Mouse (Mus musculus) left cerebral cortex, adult 11 months (tissue): Measurements from ENCODE around the gene Acot5.
A peak's percentile ranks its signal among the peaks of the same experiment; 100 is the strongest.
"Not testable (repeated sequence)": the region's sequence is repeated elsewhere in the genome, so short reads cannot be mapped to it uniquely, and the experiment has no call there.

Experiments
- DNase-seq: peaks from one replicate; pipeline ENCODE4 v3.0.0; 2022; ENCODE audit warnings: low spot score

Acot5 gene

DNA sequence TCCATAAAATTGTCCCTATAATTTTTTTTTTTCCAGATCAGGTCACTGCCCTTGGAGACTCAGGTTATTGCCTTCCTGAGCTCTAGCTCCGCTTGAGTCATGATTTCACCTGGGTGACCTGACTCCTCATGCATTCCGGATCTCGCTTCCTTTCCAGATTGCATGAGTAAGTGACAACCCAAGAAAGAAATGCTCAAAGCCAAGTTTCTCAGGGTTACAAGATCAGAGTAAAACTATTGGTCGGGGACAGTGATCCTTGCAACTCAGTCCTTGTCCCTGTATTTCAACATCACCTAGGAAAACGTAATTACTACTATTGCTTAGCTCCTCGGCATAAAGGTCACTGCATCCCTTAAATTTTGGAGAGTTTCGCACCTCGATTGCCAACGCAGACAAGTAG lies at the start of gene Acot5:
TSS of gene Acot5 (plus strand) at position 340 of the 400 bp plus-strand sequence.
- no peak for DNase-seq

- not testable (repeated sequence) for DNase-seq
Measured at GRCm38 (mm10) chr12:84020528-84020927, 48.6 kb upstream of the Acot5 start.

DNA sequence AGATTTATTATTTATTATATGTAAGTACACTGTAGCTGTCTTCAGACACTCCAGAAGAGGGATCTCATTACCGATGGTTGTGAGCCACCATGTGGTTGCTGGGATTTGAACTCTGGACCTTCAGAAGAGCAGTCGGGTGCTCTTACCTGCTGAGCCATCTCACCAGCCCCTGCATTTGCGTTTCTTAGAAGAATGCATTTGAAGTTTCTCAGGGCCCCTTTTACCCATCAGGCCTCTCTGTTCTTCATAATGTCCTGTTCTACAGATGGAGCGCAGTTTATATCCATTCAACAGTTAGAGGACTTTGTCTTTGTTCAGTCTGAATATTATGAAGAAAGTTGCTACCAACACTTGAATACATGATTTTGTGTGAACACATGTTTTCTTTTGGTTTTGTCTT lies 46.9 kb upstream of the Acot5 start:
- DNase-seq, result not testable (repeated sequence)

DNA sequence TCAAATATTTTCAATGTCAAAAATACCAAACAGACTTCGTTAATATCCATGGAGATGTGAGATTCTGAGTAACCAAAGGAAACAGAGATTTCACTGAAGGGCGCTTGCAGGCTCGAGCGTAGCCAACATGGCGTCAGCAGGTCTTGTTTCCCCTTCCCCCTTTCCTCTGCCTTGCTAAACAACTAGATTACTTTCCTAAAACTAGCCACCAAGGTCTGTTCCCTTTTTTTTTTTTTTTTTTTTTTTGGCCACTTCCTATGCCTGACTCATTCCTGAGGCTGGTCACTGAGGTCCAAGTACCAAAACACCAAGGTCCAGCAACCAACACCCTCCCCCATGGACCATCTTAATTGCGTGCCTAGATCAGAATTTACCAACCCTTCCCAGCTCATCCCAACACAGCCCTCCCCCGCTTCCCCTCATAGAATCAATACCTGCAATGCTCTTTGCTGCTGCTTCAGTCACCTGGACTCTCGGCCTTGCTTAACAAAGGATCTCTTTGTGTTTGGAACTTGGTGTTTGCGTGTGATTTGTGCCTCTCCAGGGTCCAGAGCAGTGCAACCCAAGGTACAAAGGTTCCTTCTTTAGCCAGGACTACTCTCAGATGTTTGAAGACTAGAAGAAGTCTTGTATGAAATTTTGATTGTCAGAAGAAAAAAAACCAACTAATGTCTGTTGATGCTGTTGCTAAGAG lies 45.9 kb upstream of the Acot5 start:
- DNase-seq, result no peak

DNA sequence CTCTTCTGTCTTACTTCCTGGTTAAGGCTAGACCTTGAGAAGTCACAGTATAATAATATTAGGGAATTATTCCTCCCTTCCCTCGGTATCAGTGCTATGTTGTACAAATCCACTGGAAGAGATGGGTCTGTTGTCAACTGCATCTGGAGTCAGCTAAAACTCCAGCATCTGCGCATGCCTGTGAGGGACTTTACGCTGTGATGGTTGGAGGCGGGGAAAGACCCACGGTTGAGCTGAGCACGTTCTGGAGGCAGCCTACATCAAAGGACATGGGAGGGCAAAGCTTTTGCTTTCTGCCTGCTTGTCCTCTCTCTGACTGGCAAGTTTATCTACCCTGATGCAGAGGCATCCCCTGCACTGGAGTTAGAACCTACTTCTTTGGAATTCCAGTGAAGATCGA lies 43.2 kb upstream of the Acot5 start:
- no peak for DNase-seq

GRCm38 (mm10) chr12:84028328-84028727 lies 40.8 kb upstream of the Acot5 start:
- not testable (repeated sequence) for DNase-seq

GRCm38 (mm10) chr12:84029043-84029442 lies 40.1 kb upstream of the Acot5 start:
- DNase-seq, result not testable (repeated sequence)

DNA sequence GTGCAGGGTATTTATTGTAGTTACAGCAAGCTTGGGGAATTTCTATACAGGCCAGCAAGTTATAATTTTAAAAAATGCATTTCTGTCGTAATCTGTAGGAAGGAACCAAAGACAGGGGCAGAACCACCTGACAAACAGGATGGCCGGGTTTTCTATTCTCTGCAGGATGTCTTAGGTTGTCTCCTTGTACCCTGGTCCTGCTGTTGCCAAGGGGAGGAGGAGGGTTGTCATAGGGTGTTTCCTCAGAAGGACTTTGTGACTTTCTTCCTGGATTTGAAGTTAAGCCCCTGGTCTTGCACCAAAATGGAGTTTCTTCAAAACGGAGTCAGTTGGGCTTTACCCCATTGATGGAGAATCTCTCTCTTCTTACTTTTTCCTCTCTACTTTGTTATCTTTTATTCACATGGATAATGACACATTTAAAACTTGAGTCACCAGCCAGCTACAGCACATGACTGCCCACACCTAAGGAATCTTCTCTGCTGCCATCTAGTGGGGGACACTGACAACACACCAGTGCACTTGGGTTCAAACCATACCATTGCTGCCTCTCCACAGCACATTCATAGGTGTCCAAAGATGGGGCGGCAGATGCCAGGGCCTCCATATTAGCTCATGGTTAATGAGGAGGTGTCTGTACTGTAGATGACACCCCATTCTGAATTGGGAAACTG lies 38.3 kb upstream of the Acot5 start:
- peak; percentile 63 for DNase-seq

DNA sequence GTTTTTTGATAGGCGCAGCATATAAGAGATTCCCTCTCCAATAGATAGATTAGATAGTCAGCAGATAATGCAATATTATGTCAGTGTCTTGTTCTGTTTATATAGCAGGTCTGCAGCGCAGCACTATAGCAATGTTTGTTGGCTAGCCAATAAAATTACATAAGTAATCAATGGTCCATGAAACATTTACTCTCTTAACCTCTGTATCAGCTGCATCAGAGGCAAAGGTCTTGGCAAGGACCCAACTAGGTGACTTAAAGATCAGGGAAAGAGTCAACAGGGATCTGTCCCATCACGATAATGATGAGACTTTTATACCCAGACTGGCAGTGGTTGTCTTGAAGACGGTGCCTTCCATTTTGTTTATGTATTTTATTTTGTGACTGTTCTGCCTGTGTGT lies 36.3 kb upstream of the Acot5 start:
- DNase-seq, result no peak

GRCm38 (mm10) chr12:84033302-84033701 lies 35.8 kb upstream of the Acot5 start:
- DNase-seq, result not testable (repeated sequence)

DNA sequence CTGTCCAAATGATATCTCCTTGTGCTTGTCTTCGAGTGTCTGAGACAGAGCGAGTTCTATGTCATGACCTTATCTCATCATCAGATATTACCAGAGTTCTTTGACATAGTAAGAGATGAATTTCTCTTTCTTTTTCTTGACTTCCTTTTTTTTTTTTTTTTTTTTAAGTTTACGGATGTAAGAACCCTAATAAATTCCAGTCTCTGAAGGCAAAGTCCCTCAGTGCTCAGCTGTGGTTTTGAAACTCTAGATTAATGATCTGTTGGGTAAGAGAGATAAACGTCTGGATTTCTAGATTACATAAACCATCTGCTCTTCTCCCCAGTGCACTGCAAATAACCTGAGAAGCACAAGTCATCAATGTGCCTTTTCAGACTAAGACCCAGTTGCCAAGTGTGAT lies 35.0 kb upstream of the Acot5 start:
- DNase-seq, result no peak

- DNase-seq, result not testable (repeated sequence)
Measured at GRCm38 (mm10) chr12:84038241-84038640, 30.9 kb upstream of the Acot5 start, which contains the start of gene Acot4. Gene Acot4, plus strand, starts transcription at chr12:84038379.

DNA sequence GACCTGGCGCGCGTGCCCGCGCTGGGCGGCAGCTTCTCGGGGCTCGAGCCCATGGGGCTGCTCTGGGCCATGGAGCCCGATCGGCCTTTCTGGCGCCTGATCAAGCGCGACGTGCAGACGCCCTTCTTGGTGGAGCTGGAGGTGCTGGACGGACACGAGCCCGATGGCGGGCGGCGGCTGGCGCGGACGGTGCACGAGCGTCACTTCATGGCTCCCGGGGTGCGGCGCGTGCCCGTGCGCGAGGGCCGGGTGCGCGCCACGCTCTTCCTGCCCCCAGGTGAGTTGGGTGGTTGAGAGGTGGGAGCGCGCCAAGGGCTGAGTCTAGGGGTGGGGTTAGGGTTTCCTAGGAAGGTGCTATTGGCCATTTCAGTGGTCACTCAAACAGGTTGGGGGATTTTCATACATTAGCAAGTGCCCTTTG lies 30.4 kb upstream of the Acot5 start, which contains the start of gene Gm49366:
TSS of gene Gm49366 (plus strand) at position 245 of the 421 bp plus-strand sequence.
- peak; percentile 19 for DNase-seq

DNA sequence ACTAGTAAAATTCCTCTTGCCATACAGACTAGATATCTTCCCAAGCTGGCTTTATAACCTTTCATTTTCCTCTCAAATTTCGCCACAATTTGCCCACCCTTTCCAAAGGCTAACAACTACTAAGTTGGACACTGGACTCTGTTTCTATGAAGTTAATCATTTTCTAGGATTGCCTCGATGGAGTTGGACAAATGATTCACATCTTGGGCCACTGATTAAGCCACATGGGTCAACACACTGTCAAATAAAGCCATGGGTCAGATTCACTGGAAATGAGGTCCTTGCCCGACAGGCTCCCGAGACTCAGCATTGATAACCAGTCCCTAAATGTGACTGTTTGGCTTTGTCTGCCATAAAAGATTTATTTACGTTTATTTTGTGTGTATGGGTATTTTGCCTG lies 26.9 kb upstream of the Acot5 start:
- no peak for DNase-seq

DNA sequence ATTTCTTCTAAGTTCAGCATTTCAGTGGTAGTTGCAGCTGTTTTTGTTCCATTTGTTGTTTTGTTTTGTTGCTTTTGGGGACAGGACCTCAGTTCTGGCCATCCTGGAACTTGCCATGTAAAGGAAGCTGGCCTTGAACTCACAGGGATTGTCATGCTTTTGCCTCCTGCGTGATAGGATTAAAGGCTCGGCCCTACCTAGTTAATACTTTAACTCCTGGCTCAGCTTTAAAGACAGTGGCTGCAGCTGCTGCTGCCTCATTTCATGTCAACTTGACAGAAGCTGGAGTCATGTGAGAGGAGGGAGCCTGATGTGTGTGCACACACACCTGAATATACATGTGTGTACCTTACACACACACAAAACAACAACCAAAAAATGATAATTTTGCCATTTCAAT lies 25.1 kb upstream of the Acot5 start:
- DNase-seq, result no peak

DNA sequence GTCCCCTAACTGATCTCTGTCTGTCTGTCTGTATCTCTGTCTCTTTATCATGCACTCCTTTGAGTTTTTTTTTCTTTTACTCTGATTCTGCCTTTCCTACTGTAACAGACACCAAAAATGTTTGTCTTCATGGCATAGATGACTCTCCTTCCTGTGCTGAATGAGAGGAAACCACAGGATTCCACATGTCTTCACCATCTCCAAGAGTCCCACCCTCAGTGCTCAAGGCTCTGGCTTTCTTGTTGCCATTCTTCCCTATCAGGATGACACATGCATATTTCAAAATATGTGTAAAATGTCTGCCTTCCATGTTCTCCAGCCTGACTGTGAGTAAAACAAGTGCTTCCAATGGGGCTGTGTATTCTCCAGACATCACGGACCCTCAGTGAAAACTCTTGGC lies 22.2 kb upstream of the Acot5 start:
- DNase-seq, result no peak

DNA sequence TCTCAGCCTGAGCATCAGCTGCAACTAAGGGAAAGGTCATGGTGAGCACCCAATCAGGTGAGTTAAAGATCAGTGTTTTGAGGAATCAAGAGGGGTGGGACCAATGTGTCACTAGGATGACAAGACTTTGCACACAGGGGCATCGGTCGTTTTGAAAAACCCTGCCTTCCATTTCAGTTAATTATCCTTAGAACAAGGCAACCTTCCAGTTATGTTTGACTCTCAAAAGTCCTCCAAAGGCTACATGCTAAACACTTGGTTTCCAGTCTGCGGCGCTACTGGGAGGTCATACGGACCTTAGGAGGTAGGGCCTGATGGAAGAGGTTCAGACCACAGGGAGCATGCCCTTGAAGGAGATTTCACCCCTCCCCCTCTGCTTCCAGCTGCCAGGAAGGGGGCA lies 18.4 kb upstream of the Acot5 start:
- not testable (repeated sequence) for DNase-seq

- DNase-seq, result no peak
Measured at GRCm38 (mm10) chr12:84051937-84052474, 17.1 kb upstream of the Acot5 start, which contains the start of gene Acot3. Gene Acot3, plus strand, starts transcription at chr12:84052144.

GRCm38 (mm10) chr12:84052609-84053008 lies 16.5 kb upstream of the Acot5 start:
- DNase-seq, result no peak

GRCm38 (mm10) chr12:84053173-84053572 lies 16.0 kb upstream of the Acot5 start:
- no peak for DNase-seq

DNA sequence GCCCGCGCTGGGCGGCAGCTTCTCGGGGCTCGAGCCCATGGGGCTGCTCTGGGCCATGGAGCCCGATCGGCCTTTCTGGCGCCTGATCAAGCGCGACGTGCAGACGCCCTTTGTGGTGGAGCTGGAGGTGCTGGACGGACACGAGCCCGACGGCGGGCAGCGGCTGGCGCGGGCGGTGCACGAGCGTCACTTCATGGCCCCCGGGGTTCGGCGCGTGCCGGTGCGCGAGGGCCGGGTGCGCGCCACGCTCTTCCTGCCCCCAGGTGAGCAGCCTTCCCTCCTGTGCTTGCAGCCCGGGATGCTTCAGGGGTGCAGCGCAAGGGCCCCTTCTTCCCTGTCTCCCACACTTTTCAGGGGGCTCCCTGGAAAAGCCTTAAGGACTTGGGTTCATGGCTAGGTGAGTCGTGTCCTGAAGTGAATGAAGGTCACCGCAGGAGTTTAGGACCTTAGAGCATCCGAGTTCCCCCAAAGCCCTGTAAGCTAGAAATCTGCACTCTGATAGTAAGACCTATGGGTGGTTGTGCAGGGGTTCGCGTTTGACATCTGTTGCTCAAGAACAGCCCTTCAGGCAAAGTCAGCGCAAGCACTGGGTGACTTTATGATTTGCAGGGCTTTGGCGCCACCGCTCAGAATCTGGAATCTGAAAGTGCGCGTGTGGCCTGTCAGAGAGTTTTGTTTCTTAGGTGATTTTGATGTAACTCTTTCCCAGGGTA lies 15.3 kb upstream of the Acot5 start:
- no peak for DNase-seq

DNA sequence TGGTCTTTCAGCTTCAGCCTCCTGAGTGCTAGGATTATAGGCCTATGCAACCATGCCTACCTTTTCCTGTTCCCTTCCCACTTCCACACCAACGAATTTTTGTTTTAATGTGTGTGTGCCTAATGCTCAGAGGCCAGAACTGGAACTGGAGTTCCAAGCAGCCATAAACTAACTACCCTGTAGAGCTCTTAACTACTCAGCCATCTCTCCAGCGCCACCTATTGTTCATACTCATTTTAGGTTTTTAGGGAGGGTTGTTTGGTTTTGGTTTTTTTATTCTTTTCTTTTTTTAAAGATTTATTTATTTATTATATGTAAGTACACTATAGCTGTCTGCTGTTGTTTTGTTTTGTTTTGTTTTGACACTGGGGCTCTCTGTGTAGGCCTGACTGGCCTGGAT lies 8.2 kb upstream of the Acot5 start:
- DNase-seq, result no peak

GRCm38 (mm10) chr12:84062336-84062735 lies 6.8 kb upstream of the Acot5 start:
- DNase-seq, result no peak
